Mouse (Mus musculus): ENCODE data around the gene Zbtb14. TPM values are rescaled to one million over a fixed set of nuclear protein-coding genes. Genes with fewer than 3 reads are reported as not detected.

Zbtb14 gene
- total and polyA plus RNA-seq, 2 experiments from 2014 or later = 22.1 to 23.7 TPM

GRCm38 (mm10) chr17:69383941-69384665, 1.3 kb downstream of the Zbtb14 start:
- Histone ChIP-seq H3K4me3 (ENCODE audit: low read depth, low read length) (peak overlapping the region; percentile 82), H3K27me3 (ENCODE audit: insufficient read depth, low read length) (no peaks in the 10 kb centered on the region), H3K9me3 (ENCODE audit: low read length) (no peaks in the 10 kb centered on the region), H3K27ac (ENCODE audit: low read depth, low read length) (peak overlapping the region; percentile 100), H3K4me2 (ENCODE audit: low read depth, low read length, poor library complexity, severe bottlenecking) (peak overlapping the region; percentile 90), H3K9ac (replicated peaks; ENCODE audit: low read length, poor library complexity, severe bottlenecking) (peak overlapping the region; percentile 98), H3K36me3 (ENCODE audit: insufficient read depth, low read length) (peaks cover 13% of the 10 kb centered on the region; the same call in 1 of the 2 replicates), H3K4me1 (ENCODE audit: insufficient read depth, low read length) (peaks cover 7% of the 10 kb centered on the region)
- ATAC-seq (ENCODE audit: low FRiP score) = peak; percentile 1; the same call in 1 of the 2 replicates
- DNase-seq (ENCODE audit: low spot score) = peak; percentile 36
- TF ChIP-seq CTCF (IDR thresholded peaks at IDR 0.05) = no peak
- WGBS = under 1% methylated on average over 32 of the region's 37 CpGs

GRCm38 (mm10) chr17:69396147-69397033, 13.5 kb downstream of the Zbtb14 start:
- H3K27me3 ChIP-seq (ENCODE audit: insufficient read depth, low read length) = no peaks in the 10 kb centered on the region
- H3K36me3 ChIP-seq (ENCODE audit: insufficient read depth, low read length) = 0 out of 2 replicates have a peak, but pooled peaks cover under 1% of the 10 kb centered on the region
- H3K4me2 ChIP-seq (ENCODE audit: low read depth, low read length, poor library complexity, severe bottlenecking) = no peak overlapping the region
- DNase-seq (ENCODE audit: low spot score) (no peak), ATAC-seq (ENCODE audit: low FRiP score) (no peak)
- no peak overlapping the region for H3K9ac ChIP-seq (replicated peaks; ENCODE audit: low read length, poor library complexity, severe bottlenecking)
- no peaks in the 10 kb centered on the region for H3K4me1 ChIP-seq (ENCODE audit: insufficient read depth, low read length)
- H3K27ac ChIP-seq (ENCODE audit: low read depth, low read length) = no peak overlapping the region
- peak; percentile 31; the same call in 1 of the 2 replicates for TF ChIP-seq CTCF (IDR thresholded peaks at IDR 0.05)
- WGBS = 35% methylated on average over 15 of the region's 16 CpGs
- H3K4me3 ChIP-seq (ENCODE audit: low read depth, low read length) = no peak overlapping the region
- no peaks in the 10 kb centered on the region for H3K9me3 ChIP-seq (ENCODE audit: low read length)

- 69% methylated on average over 5 of the region's 5 CpGs for WGBS
- no peaks in the 10 kb centered on the region for H3K9me3 ChIP-seq (ENCODE audit: low read length)
- H3K36me3 ChIP-seq (ENCODE audit: insufficient read depth, low read length) = no peaks in the 10 kb centered on the region
- ATAC-seq (ENCODE audit: low FRiP score) = no peak
- no peak for DNase-seq (ENCODE audit: low spot score)
- H3K4me3 ChIP-seq (ENCODE audit: low read depth, low read length) = no peak overlapping the region
- H3K27ac ChIP-seq (ENCODE audit: low read depth, low read length) = no peak overlapping the region
- H3K4me2 ChIP-seq (ENCODE audit: low read depth, low read length, poor library complexity, severe bottlenecking) = no peak overlapping the region
- H3K9ac ChIP-seq (replicated peaks; ENCODE audit: low read length, poor library complexity, severe bottlenecking) = no peak overlapping the region
- H3K4me1 ChIP-seq (ENCODE audit: insufficient read depth, low read length) = no peaks in the 10 kb centered on the region
- H3K27me3 ChIP-seq (ENCODE audit: insufficient read depth, low read length) = no peaks in the 10 kb centered on the region
- TF ChIP-seq CTCF (IDR thresholded peaks at IDR 0.05) = no peak
These were observed 14.3 kb downstream of the Zbtb14 start for GRCm38 (mm10) chr17:69397163-69397562.

GRCm38 (mm10) chr17:69398092-69398491, 15.2 kb downstream of the Zbtb14 start:
- H3K9me3 ChIP-seq (ENCODE audit: low read length) = no peaks in the 10 kb centered on the region
- H3K27ac ChIP-seq (ENCODE audit: low read depth, low read length) = no peak overlapping the region
- H3K9ac ChIP-seq (replicated peaks; ENCODE audit: low read length, poor library complexity, severe bottlenecking) = no peak overlapping the region
- no peak overlapping the region for H3K4me3 ChIP-seq (ENCODE audit: low read depth, low read length)
- no peaks in the 10 kb centered on the region for H3K36me3 ChIP-seq (ENCODE audit: insufficient read depth, low read length)
- no peak overlapping the region for H3K4me2 ChIP-seq (ENCODE audit: low read depth, low read length, poor library complexity, severe bottlenecking)
- DNase-seq (ENCODE audit: low spot score) = no peak
- H3K27me3 ChIP-seq (ENCODE audit: insufficient read depth, low read length) = no peaks in the 10 kb centered on the region
- H3K4me1 ChIP-seq (ENCODE audit: insufficient read depth, low read length) = no peaks in the 10 kb centered on the region
- no peak for ATAC-seq (ENCODE audit: low FRiP score)
- no peak for TF ChIP-seq CTCF (IDR thresholded peaks at IDR 0.05)

- Histone ChIP-seq H3K9ac (replicated peaks; ENCODE audit: low read length, poor library complexity, severe bottlenecking) (no peak overlapping the region), H3K4me2 (ENCODE audit: low read depth, low read length, poor library complexity, severe bottlenecking) (no peak overlapping the region), H3K9me3 (ENCODE audit: low read length) (no peaks in the 10 kb centered on the region), H3K4me3 (ENCODE audit: low read depth, low read length) (no peak overlapping the region), H3K4me1 (ENCODE audit: insufficient read depth, low read length) (no peaks in the 10 kb centered on the region), H3K27me3 (ENCODE audit: insufficient read depth, low read length) (no peaks in the 10 kb centered on the region), H3K36me3 (ENCODE audit: insufficient read depth, low read length) (no peaks in the 10 kb centered on the region), H3K27ac (ENCODE audit: low read depth, low read length) (no peak overlapping the region)
- DNase-seq (ENCODE audit: low spot score) (no peak), ATAC-seq (ENCODE audit: low FRiP score) (no peak)
- 68% methylated on average over 2 of the region's 2 CpGs for WGBS
- no peak for TF ChIP-seq CTCF (IDR thresholded peaks at IDR 0.05)
These were observed 18.3 kb downstream of the Zbtb14 start for GRCm38 (mm10) chr17:69401146-69401545.

GRCm38 (mm10) chr17:69416163-69416562, 33.3 kb downstream of the Zbtb14 start:
- Histone ChIP-seq H3K9ac (replicated peaks; ENCODE audit: low read length, poor library complexity, severe bottlenecking) (no peak overlapping the region), H3K36me3 (ENCODE audit: insufficient read depth, low read length) (no peaks in the 10 kb centered on the region), H3K4me1 (ENCODE audit: insufficient read depth, low read length) (no peaks in the 10 kb centered on the region), H3K4me2 (ENCODE audit: low read depth, low read length, poor library complexity, severe bottlenecking) (peak overlapping the region; percentile 52), H3K9me3 (ENCODE audit: low read length) (no peaks in the 10 kb centered on the region), H3K27me3 (ENCODE audit: insufficient read depth, low read length) (no peaks in the 10 kb centered on the region), H3K4me3 (ENCODE audit: low read depth, low read length) (peak overlapping the region; percentile 72; the same call in 1 of the 2 replicates), H3K27ac (ENCODE audit: low read depth, low read length) (no peak overlapping the region)
- DNase-seq (ENCODE audit: low spot score) (no peak), ATAC-seq (ENCODE audit: low FRiP score) (no peak)
- no peak for TF ChIP-seq CTCF (IDR thresholded peaks at IDR 0.05)

Measured in midbrain, postnatal 0 days (tissue).